Comparison of ENCODE assay signal across 8 mouse cellular contexts in the genomic region with DNA sequence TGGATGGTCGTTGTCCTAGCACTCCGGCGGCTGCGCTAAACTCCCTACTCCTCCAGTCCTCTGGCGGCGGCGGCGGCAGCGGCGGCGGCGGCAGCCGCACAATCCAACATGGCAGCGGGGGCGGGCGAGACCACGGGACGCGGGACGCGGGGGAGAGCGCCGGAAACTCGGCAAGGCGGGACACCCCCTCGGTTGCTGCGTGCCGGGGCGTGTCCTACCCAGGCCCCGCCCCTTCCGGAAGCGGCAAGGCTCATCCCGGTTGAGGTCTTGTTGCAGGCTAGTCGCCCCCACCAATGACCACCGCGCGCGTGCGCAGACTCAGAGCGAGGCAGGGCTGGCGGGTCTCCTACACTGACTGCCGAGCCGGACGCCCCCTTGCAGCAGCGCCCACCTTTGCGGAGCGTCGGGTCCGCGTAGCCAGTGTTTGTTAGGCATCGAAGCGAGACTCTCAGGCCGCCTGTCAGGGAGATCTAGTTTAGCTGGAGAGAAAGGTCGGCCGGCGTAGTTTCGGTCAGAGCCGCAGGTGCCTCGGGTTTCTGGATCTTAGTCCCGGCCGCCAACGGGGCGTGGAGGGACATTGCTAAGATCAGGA. TPM values are rescaled to one million over a fixed set of nuclear protein-coding genes. Genes with fewer than 3 reads are reported as not detected.
DNase-seq lines count a peak whose midpoint lies in the region; ATAC-seq lines count a peak whose summit lies in the region.

A gene (minus strand): TSS at position 143 of the 592 bp plus-strand sequence.

- ATAC-seq in megakaryocyte progenitor cell, adult 5-6 weeks (replicated peaks; ENCODE audit: poor library complexity) = peak; percentile 87

- DNase-seq in adipocyte (ENCODE audit: low spot score) = peak; percentile 97
- DNase-seq in embryo, embryonic 10 days (ENCODE audit: low spot score) = peak; percentile 98
- peak; percentile 98 for DNase-seq in gastrocnemius, postnatal 10 days
- peak; percentile 97 for DNase-seq in induced T-regulatory cell, adult 2 months (ENCODE audit: low read depth)
- DNase-seq in left cerebral cortex, adult 9 months (ENCODE audit: low spot score in 2 of 2) = peak; percentile 97 to 98
- DNase-seq in right cerebral cortex, postnatal 14 days = peak; percentile 98
- peak; percentile 95 to 98 for DNase-seq in urinary bladder, postnatal 36 days (ENCODE audit: low spot score in 2 of 2)

RNA-seq across cellular contexts. Expression of the gene that starts here (rescaled TPM):
- 10 to 100 TPM; 19.0 to 26.3 TPM for total RNA-seq in gastrocnemius, postnatal 10 days (2021)
- 20.1 and 21.5 TPM in 2 replicates for total RNA-seq in megakaryocyte progenitor cell, adult 5-6 weeks (2015)
- 5.1 and 7.0 TPM in 2 replicates for total RNA-seq in megakaryocyte progenitor cell, adult 5-6 weeks (2017)

Comparison
In these comparisons a context has a peak if more than half of its experiments do, and no peak if none do; other contexts are left out.
1. Peak in every context shown above with its lines: DNase-seq and ATAC-seq.